Mouse (Mus musculus) kidney, postnatal 0 days (tissue): ENCODE measurements around the gene Abcf3. TPM values are rescaled to one million over a fixed set of nuclear protein-coding genes. Genes with fewer than 3 reads are reported as not detected.
A peak's percentile ranks its signal among the peaks of the same experiment; 100 is the strongest.

Experiments used
- ATAC-seq: fragments of 200-750 bp; cut with Nextera tagmentation; replicated peaks from 2 replicates; pipeline ENCODE4 v1.8.0; 2017; ENCODE audit warnings: low read depth, moderate number of reproducible peaks, moderate TSS enrichment, moderate library complexity; ENCODE audit not compliant: low FRiP score
- DNase-seq: peaks from one replicate; pipeline ENCODE4 v3.0.0-alpha.2; 2016; ENCODE audit warnings: low spot score
- H3K27ac ChIP-seq: fragments of 300-500 bp; sonication (generic); 2 replicates; pipeline ENCODE4 v1.5.1; 2014; ENCODE audit warnings: mild to moderate bottlenecking
- H3K27me3 ChIP-seq: fragments of 300-500 bp; sonication (generic); 2 replicates; pipeline ENCODE4 v1.6.1; 2014; ENCODE audit warnings: low read length, mixed read lengths; ENCODE audit not compliant: insufficient read depth
- H3K36me3 ChIP-seq: fragments of 300-500 bp; sonication (generic); 2 replicates; pipeline ENCODE4 v1.6.1; 2014; ENCODE audit warnings: low read length, mixed read lengths; ENCODE audit not compliant: insufficient read depth
- H3K4me1 ChIP-seq: fragments of 300-500 bp; sonication (generic); replicated peaks from 2 replicates; pipeline ENCODE4 v1.6.1; 2014; ENCODE audit warnings: antibody characterized with exemption, low read length, mixed read lengths; ENCODE audit not compliant: insufficient read depth
- H3K4me2 ChIP-seq: fragments of 300-500 bp; sonication (generic); 2 replicates; pipeline ENCODE4 v1.6.1; 2014; ENCODE audit warnings: mild to moderate bottlenecking, low read length, moderate library complexity, mixed read lengths
- H3K4me3 ChIP-seq: fragments of 300-500 bp; sonication (generic); replicated peaks from 2 replicates; pipeline ENCODE4 v1.5.1; 2014; ENCODE audit warnings: low read depth, low read length
- H3K9ac ChIP-seq: fragments of 300-500 bp; sonication (generic); 2 replicates; pipeline ENCODE4 v1.6.1; 2014; ENCODE audit warnings: low read depth, low read length
- H3K9me3 ChIP-seq: fragments of 300-500 bp; sonication (generic); replicated peaks from 2 replicates; pipeline ENCODE4 v1.6.1; 2016; ENCODE audit warnings: low read length, inconsistent platforms, mixed read lengths
- CTCF ChIP-seq: IDR thresholded peaks from 2 replicates; pipeline ENCODE4 v1.5.1; 2016; ENCODE audit warnings: antibody characterized with exemption, low read depth, mild to moderate bottlenecking, moderate library complexity
- WGBS: fragments of 180-500 bp; shearing (Covaris S2); extraction: QIAGEN DNeasy Blood & Tissue Kit; methylation state at CpG from one replicate; pipeline ENCODE4 v1.1.7; 2014; 5-methylcytosine and 5-hydroxymethylcytosine counted together
- polyA plus RNA-seq: library from polyadenylated mRNA; unstranded; fragments of >200 nt; fragmentation: Nextera tagmentation; extraction: Ambion mirVana; gene quantifications from 2 replicates; pipeline ENCODE4 v1.2.1, GENCODE M21; 2015

Abcf3 gene
- polyA plus RNA-seq, 1 experiment from 2014 or later = 53.6 TPM

DNA sequence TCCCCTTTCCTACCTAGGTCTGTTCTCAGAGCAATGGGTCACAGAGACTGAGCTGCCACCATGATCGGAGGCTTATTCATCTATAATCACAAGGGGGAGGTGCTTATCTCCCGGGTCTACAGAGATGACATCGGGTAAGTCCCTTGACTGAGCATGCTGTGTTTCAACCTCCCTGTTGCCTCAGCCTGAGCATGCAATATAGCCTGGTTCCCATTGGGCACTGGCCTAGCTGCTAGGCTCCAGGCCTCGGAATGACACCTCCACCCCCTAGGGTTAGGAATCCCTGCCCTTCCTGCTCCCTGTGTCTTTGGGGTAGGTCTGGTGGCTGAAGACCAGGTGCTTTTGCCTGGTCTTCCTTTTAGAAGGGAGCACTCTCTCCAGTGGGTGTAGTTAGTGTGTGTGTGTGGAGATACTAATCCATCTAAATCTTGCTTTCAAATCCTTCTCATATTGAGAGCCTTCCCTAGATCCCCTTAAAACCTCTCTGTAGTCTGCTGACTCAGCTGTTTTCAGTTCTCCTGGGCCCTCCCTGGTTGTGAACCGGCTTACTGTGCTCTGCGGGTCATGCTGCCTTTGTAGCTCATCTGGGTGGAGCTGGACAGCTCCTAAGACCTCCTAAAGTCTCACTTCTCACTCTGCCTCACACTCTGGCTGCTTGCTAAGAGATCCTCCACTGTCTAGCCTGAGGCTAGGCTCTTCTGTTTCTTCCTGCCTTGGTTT is 10.6 kb upstream of the Abcf3 start:
- peak overlapping the region; percentile 44; the same call in 1 of the 2 replicates for H3K9ac ChIP-seq
- H3K4me3 ChIP-seq = peak overlapping the region; percentile 70; the same call in 1 of the 2 replicates
- H3K36me3 ChIP-seq = peaks cover 38% of the 10 kb centered on the region
- no peaks in the 10 kb centered on the region for H3K27me3 ChIP-seq
- no peak for TF ChIP-seq CTCF
- H3K27ac ChIP-seq = peak overlapping the region; percentile 78
- peak; percentile 7 for DNase-seq
- H3K9me3 ChIP-seq = no peaks in the 10 kb centered on the region
- H3K4me2 ChIP-seq = peak overlapping the region; percentile 80
- 40% methylated on average over 6 of the region's 6 CpGs for WGBS
- ATAC-seq = no peak
- peaks cover 11% of the 10 kb centered on the region for H3K4me1 ChIP-seq

- Histone ChIP-seq H3K27ac (no peak overlapping the region), H3K4me3 (no peak overlapping the region), H3K9ac (no peak overlapping the region), H3K4me2 (no peak overlapping the region), H3K4me1 (peaks cover 11% of the 10 kb centered on the region), H3K27me3 (no peaks in the 10 kb centered on the region), H3K9me3 (no peaks in the 10 kb centered on the region), H3K36me3 (peaks cover 49% of the 10 kb centered on the region)
- ATAC-seq (no peak), DNase-seq (no peak)
- no peak for TF ChIP-seq CTCF
- WGBS = 72% methylated on average over 3 of the region's 3 CpGs
Observed at GRCm38 (mm10) chr16:20539649-20540048, 8.7 kb upstream of the Abcf3 start.

- H3K9ac ChIP-seq = no peak overlapping the region
- no peaks in the 10 kb centered on the region for H3K27me3 ChIP-seq
- no peak overlapping the region for H3K27ac ChIP-seq
- no peak overlapping the region for H3K4me2 ChIP-seq
- ATAC-seq (no peak), DNase-seq (no peak)
- H3K4me3 ChIP-seq = no peak overlapping the region
- TF ChIP-seq CTCF = no peak
- 79% methylated on average over 4 of the region's 4 CpGs for WGBS
- peaks cover 11% of the 10 kb centered on the region for H3K4me1 ChIP-seq
- no peaks in the 10 kb centered on the region for H3K9me3 ChIP-seq
- peaks cover 54% of the 10 kb centered on the region for H3K36me3 ChIP-seq
Observed at GRCm38 (mm10) chr16:20540438-20540837, 7.9 kb upstream of the Abcf3 start.

DNA sequence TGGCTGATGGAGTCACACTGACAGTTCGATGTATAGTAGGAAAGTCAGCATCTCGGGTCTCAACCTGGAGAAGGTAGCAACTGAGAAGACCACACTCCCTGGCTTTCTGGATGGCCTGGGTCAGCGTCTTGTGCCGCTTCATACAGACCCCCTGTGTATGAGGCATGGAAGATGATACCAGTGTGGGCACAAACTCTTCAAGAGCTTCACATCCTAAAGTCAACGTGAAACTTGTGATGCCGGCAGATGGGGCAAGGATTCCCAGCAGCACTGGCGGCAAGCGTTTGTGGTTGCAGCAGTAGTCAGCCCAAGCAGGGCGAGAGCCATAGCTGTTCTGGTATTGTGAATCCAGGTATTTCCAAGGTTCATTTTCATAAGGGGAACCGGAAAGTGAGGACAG is 2.7 kb upstream of the Abcf3 start:
- H3K27ac ChIP-seq = no peak overlapping the region
- H3K4me3 ChIP-seq = no peak overlapping the region
- 91% methylated on average over 10 of the region's 10 CpGs for WGBS
- H3K4me1 ChIP-seq = peaks cover 5% of the 10 kb centered on the region
- H3K4me2 ChIP-seq = no peak overlapping the region
- no peaks in the 10 kb centered on the region for H3K9me3 ChIP-seq
- no peak for TF ChIP-seq CTCF
- ATAC-seq (no peak), DNase-seq (no peak)
- H3K27me3 ChIP-seq = no peaks in the 10 kb centered on the region
- no peak overlapping the region for H3K9ac ChIP-seq
- H3K36me3 ChIP-seq = peaks cover 31% of the 10 kb centered on the region

- DNase-seq (peak; percentile 9), ATAC-seq (no peak)
- no peak for TF ChIP-seq CTCF
- Histone ChIP-seq H3K4me2 (peak overlapping the region; percentile 91), H3K27ac (peak overlapping the region; percentile 33), H3K27me3 (no peaks in the 10 kb centered on the region), H3K36me3 (peaks cover 32% of the 10 kb centered on the region), H3K9ac (peak overlapping the region; percentile 44; the same call in 1 of the 2 replicates), H3K4me1 (peaks cover 5% of the 10 kb centered on the region), H3K9me3 (no peaks in the 10 kb centered on the region), H3K4me3 (0 out of 2 replicates have a peak overlapping the region, but pooled peaks have one; percentile 91)
- 48% methylated on average over 5 of the region's 5 CpGs for WGBS
Observed at GRCm38 (mm10) chr16:20547423-20547822, 954 bp upstream of the Abcf3 start.

GRCm38 (mm10) chr16:20549161-20549560 is 784 bp downstream of the Abcf3 start:
- 38% methylated on average over 9 of the region's 9 CpGs for WGBS

More at GRCm38 (mm10) chr16:20549161-20549560, 784 bp downstream of the Abcf3 start:
- Histone ChIP-seq H3K4me3 (peak overlapping the region; percentile 91), H3K27me3 (no peaks in the 10 kb centered on the region), H3K36me3 (peaks cover 34% of the 10 kb centered on the region), H3K9ac (peak overlapping the region; percentile 84), H3K4me1 (peaks cover 5% of the 10 kb centered on the region), H3K9me3 (no peaks in the 10 kb centered on the region), H3K27ac (no peak overlapping the region), H3K4me2 (peak overlapping the region; percentile 91)
- DNase-seq (peak; percentile 3), ATAC-seq (no peak)
- TF ChIP-seq CTCF = no peak
